Mouse (Mus musculus) forebrain, embryonic 15.5 days (tissue): ENCODE measurements around the gene Sema3b. TPM values are rescaled to one million over a fixed set of nuclear protein-coding genes. Genes with fewer than 3 reads are reported as not detected.

Experiments
- ATAC-seq: fragments of 200-750 bp; cut with Nextera tagmentation; replicated peaks from 2 replicates; pipeline ENCODE4 v1.8.0; 2017; ENCODE audit warnings: mild to moderate bottlenecking, moderate TSS enrichment, moderate library complexity
- H3K27ac ChIP-seq: fragments of 300-500 bp; sonication (generic); replicated peaks from 2 replicates; pipeline ENCODE4 v1.5.1; 2015; ENCODE audit warnings: mild to moderate bottlenecking, inconsistent platforms
- H3K27me3 ChIP-seq: fragments of 300-500 bp; sonication (generic); 2 replicates; pipeline ENCODE4 v1.6.1; 2015; ENCODE audit warnings: inconsistent platforms
- H3K36me3 ChIP-seq: fragments of 300-500 bp; sonication (generic); 2 replicates; pipeline ENCODE4 v1.6.1; 2015; ENCODE audit warnings: mild to moderate bottlenecking, inconsistent platforms
- H3K4me1 ChIP-seq: fragments of 300-500 bp; sonication (generic); 2 replicates; pipeline ENCODE4 v1.6.1; 2015; ENCODE audit warnings: inconsistent platforms
- H3K4me2 ChIP-seq: fragments of 300-500 bp; sonication (generic); replicated peaks from 2 replicates; pipeline ENCODE4 v1.6.1; 2015; ENCODE audit warnings: mild to moderate bottlenecking, inconsistent platforms
- H3K4me3 ChIP-seq: fragments of 300-500 bp; sonication (generic); 2 replicates; pipeline ENCODE4 v1.5.1; 2015; ENCODE audit warnings: mild to moderate bottlenecking, inconsistent platforms
- H3K9ac ChIP-seq: fragments of 300-500 bp; sonication (generic); replicated peaks from 2 replicates; pipeline ENCODE4 v1.6.1; 2015; ENCODE audit warnings: mild to moderate bottlenecking, inconsistent platforms
- H3K9me3 ChIP-seq: fragments of 300-500 bp; sonication (generic); 2 replicates; pipeline ENCODE4 v1.6.1; 2016; ENCODE audit warnings: inconsistent platforms
- WGBS: fragments of 180-500 bp; shearing (Covaris S2); methylation state at CpG from one replicate; pipeline ENCODE4 v1.1.7; 2015; ENCODE audit warnings: mixed read lengths; 5-methylcytosine and 5-hydroxymethylcytosine counted together
- polyA plus RNA-seq: library from polyadenylated mRNA; unstranded; fragments of >200 nt; fragmentation: Nextera tagmentation; extraction: Ambion mirVana; gene quantifications from 2 replicates; pipeline ENCODE4 v1.2.1, GENCODE M21; 2015

Sema3b gene
- polyA plus RNA-seq, 1 experiment from 2014 or later: 2.8 TPM

- Histone ChIP-seq H3K9ac (no peak overlapping the region), H3K4me2 (no peak overlapping the region), H3K4me1 (peaks cover 49% of the 10 kb centered on the region), H3K9me3 (no peaks in the 10 kb centered on the region), H3K4me3 (no peak overlapping the region), H3K27me3 (no peaks in the 10 kb centered on the region), H3K36me3 (peaks cover 25% of the 10 kb centered on the region), H3K27ac (peak overlapping the region; percentile 89)
- ATAC-seq: no peak
- 65% methylated on average over 5 of the region's 5 CpGs for WGBS
These were observed 15.5 kb upstream of the Sema3b start for GRCm38 (mm10) chr9:107624539-107624938.

GRCm38 (mm10) chr9:107620954-107621353, 11.9 kb upstream of the Sema3b start:
- Histone ChIP-seq H3K4me1 (peaks cover 19% of the 10 kb centered on the region), H3K9me3 (no peaks in the 10 kb centered on the region), H3K4me2 (no peak overlapping the region), H3K4me3 (no peak overlapping the region), H3K27me3 (no peaks in the 10 kb centered on the region), H3K27ac (no peak overlapping the region), H3K9ac (no peak overlapping the region), H3K36me3 (peaks cover 55% of the 10 kb centered on the region)
- no peak for ATAC-seq

- Histone ChIP-seq H3K36me3 (peaks cover 65% of the 10 kb centered on the region), H3K4me2 (no peak overlapping the region), H3K9me3 (no peaks in the 10 kb centered on the region), H3K9ac (no peak overlapping the region), H3K27me3 (no peaks in the 10 kb centered on the region), H3K4me1 (peaks cover 10% of the 10 kb centered on the region), H3K4me3 (no peak overlapping the region), H3K27ac (peak overlapping the region; percentile 44; the same call in 1 of the 2 replicates)
- ATAC-seq: no peak
- WGBS: 84% methylated on average over 13 of the region's 13 CpGs
These were observed 10.5 kb upstream of the Sema3b start for GRCm38 (mm10) chr9:107619546-107619879.

GRCm38 (mm10) chr9:107618778-107619545, 9.9 kb upstream of the Sema3b start:
- Histone ChIP-seq H3K27me3 (no peaks in the 10 kb centered on the region), H3K4me3 (no peak overlapping the region), H3K36me3 (peaks cover 66% of the 10 kb centered on the region), H3K9ac (no peak overlapping the region), H3K9me3 (no peaks in the 10 kb centered on the region), H3K4me1 (peaks cover 6% of the 10 kb centered on the region), H3K4me2 (no peak overlapping the region), H3K27ac (peak overlapping the region; percentile 44)
- 42% methylated on average over 13 of the region's 13 CpGs for WGBS
- ATAC-seq: no peak

GRCm38 (mm10) chr9:107618098-107618497, 9.1 kb upstream of the Sema3b start:
- Histone ChIP-seq H3K36me3 (peaks cover 68% of the 10 kb centered on the region), H3K9ac (no peak overlapping the region), H3K4me2 (no peak overlapping the region), H3K27ac (peak overlapping the region; percentile 44; the same call in 1 of the 2 replicates), H3K9me3 (no peaks in the 10 kb centered on the region), H3K27me3 (no peaks in the 10 kb centered on the region), H3K4me3 (no peak overlapping the region), H3K4me1 (peaks cover 8% of the 10 kb centered on the region)
- WGBS: 85% methylated on average over 6 of the region's 6 CpGs
- ATAC-seq: no peak

GRCm38 (mm10) chr9:107617461-107617860, 8.4 kb upstream of the Sema3b start:
- H3K27ac ChIP-seq: no peak overlapping the region
- peaks cover 12% of the 10 kb centered on the region for H3K4me1 ChIP-seq
- H3K4me3 ChIP-seq: no peak overlapping the region
- no peaks in the 10 kb centered on the region for H3K9me3 ChIP-seq
- ATAC-seq: no peak
- no peaks in the 10 kb centered on the region for H3K27me3 ChIP-seq
- no peak overlapping the region for H3K9ac ChIP-seq
- no peak overlapping the region for H3K4me2 ChIP-seq
- WGBS: 79% methylated on average over 2 of the region's 2 CpGs
- H3K36me3 ChIP-seq: peaks cover 62% of the 10 kb centered on the region

GRCm38 (mm10) chr9:107615035-107615434, 6.0 kb upstream of the Sema3b start:
- Histone ChIP-seq H3K9ac (no peak overlapping the region), H3K4me1 (peaks cover 24% of the 10 kb centered on the region), H3K36me3 (peaks cover 52% of the 10 kb centered on the region), H3K4me2 (no peak overlapping the region), H3K9me3 (no peaks in the 10 kb centered on the region), H3K27ac (no peak overlapping the region), H3K27me3 (no peaks in the 10 kb centered on the region), H3K4me3 (no peak overlapping the region)
- ATAC-seq: no peak
- WGBS: 78% methylated on average over 4 of the region's 4 CpGs

- peaks cover 34% of the 10 kb centered on the region for H3K36me3 ChIP-seq
- peaks cover 22% of the 10 kb centered on the region for H3K4me1 ChIP-seq
- 8% methylated on average over 12 of the region's 12 CpGs for WGBS
- ATAC-seq: peak; percentile 34
- peak overlapping the region; percentile 39 for H3K4me3 ChIP-seq
- H3K27me3 ChIP-seq: no peaks in the 10 kb centered on the region
- peak overlapping the region; percentile 62 for H3K9ac ChIP-seq
- no peaks in the 10 kb centered on the region for H3K9me3 ChIP-seq
- peak overlapping the region; percentile 98 for H3K27ac ChIP-seq
- H3K4me2 ChIP-seq: peak overlapping the region; percentile 72
These were observed 4.0 kb upstream of the Sema3b start for GRCm38 (mm10) chr9:107612945-107613569.

GRCm38 (mm10) chr9:107612191-107612944, 3.3 kb upstream of the Sema3b start:
- Histone ChIP-seq H3K9me3 (no peaks in the 10 kb centered on the region), H3K27ac (peak overlapping the region; percentile 98), H3K4me2 (peak overlapping the region; percentile 72), H3K9ac (peak overlapping the region; percentile 62), H3K4me3 (peak overlapping the region; percentile 39), H3K27me3 (no peaks in the 10 kb centered on the region), H3K4me1 (peaks cover 25% of the 10 kb centered on the region), H3K36me3 (peaks cover 29% of the 10 kb centered on the region)
- WGBS: under 1% methylated on average over 46 of the region's 48 CpGs
- peak; percentile 94 for ATAC-seq

- Histone ChIP-seq H3K27me3 (no peaks in the 10 kb centered on the region), H3K9ac (peak overlapping the region; percentile 62), H3K4me1 (peaks cover 25% of the 10 kb centered on the region), H3K36me3 (peaks cover 25% of the 10 kb centered on the region), H3K9me3 (no peaks in the 10 kb centered on the region), H3K27ac (peak overlapping the region; percentile 98), H3K4me3 (peak overlapping the region; percentile 39; the same call in 1 of the 2 replicates), H3K4me2 (peak overlapping the region; percentile 72)
- 0 out of 2 replicates have a peak, but pooled peaks have one; percentile 0 for ATAC-seq
- 62% methylated on average over 6 of the region's 6 CpGs for WGBS
These were observed 2.6 kb upstream of the Sema3b start for GRCm38 (mm10) chr9:107611456-107612190.

- no peaks in the 10 kb centered on the region for H3K27me3 ChIP-seq
- no peak for ATAC-seq
- H3K4me1 ChIP-seq: peaks cover 29% of the 10 kb centered on the region
- H3K27ac ChIP-seq: no peak overlapping the region
- H3K4me2 ChIP-seq: no peak overlapping the region
- no peaks in the 10 kb centered on the region for H3K9me3 ChIP-seq
- no peak overlapping the region for H3K9ac ChIP-seq
- no peak overlapping the region for H3K4me3 ChIP-seq
- peaks cover 3% of the 10 kb centered on the region; the same call in 1 of the 2 replicates for H3K36me3 ChIP-seq
- WGBS: 60% methylated on average over 4 of the region's 4 CpGs
These were observed 403 bp upstream of the Sema3b start for GRCm38 (mm10) chr9:107609433-107609830.
